Mouse (Mus musculus): Measurements from ENCODE around the gene Ccdc38. TPM values are rescaled to one million over a fixed set of nuclear protein-coding genes. Genes with fewer than 3 reads are reported as not detected.
"Not testable (repeated sequence)": the region's sequence is repeated elsewhere in the genome, so short reads cannot be mapped to it uniquely, and the experiment has no call there.

Gene Ccdc38
- total RNA-seq, 2 experiments from 2014 or later, result not detected

DNA sequence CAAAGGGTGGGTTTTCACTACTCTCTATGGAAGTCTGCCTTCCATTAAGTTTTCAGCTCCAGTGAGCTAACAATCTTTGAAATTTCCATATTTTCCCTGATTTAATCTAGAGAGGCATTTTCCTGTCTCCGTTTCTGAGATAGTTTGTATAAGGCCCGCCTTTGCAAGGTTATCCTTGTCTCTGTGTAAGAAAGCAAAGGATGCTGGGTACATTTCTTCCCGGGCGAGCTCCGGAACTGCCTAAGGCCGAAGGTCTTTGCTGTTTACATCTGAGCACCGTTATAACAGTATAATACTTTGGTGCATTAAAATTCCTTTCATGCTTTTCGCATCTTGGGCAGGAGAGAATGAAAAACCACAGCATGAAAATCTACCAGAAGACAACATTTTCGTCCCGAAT is 9.4 kb downstream of the Ccdc38 start:
- DNase-seq, result no peak

DNA sequence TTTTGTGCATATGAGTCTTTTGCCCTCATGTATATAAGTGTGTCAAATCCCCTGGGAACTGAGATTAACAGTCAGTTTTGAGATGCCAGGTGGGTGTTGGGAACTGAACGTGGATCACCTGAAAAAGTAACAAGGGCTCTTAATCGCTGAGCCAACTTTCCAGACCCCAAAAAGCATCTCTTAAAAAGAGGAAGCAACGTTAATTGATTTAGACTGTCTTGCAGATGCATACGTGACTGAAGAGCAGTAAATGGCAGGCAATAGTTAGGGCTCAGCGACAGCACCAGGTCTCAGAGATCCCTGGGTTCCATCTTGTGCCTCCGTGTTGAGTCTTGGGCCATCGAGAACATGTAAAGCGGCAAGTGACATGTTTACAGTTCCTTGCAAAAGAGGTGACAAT is 12.2 kb downstream of the Ccdc38 start:
- no peak for DNase-seq

DNA sequence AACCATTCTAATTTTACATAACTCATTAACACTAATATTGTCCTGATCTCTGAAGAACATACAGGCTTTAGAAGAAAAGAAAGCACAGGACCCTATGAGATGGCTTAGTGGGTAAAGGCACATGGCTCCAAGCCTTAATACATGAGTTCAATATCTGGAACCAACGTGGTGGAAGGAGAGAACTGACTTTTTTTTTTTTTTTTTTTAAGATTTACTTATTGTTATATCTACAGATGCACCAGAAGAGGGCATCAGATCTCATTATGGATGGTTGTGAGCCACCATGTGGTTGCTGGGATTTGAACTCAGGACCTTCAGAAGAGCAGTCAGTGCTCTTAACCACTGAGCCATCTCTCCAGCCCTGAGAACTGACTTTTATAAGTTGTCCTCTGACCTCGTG is 17.5 kb downstream of the Ccdc38 start:
- not testable (repeated sequence) for DNase-seq

DNA sequence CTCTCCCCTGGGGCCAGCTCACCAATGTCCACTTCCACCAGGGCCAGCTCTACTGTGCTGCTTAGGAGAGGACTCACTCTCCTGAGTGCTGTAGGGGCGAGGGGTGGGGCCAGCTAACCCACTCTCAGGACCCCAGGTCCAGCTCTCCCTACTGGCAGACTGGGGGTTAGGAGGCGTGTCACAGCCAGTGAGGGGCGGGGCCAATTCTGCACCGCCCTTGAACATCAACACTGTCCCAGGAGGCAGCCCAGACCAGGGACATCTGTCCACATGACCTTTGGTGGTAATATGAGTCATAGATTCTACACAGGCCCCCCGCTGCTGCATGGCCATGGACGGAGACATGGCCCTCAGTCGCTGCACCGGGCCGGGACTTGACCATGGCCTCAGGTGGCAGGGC is 19.4 kb downstream of the Ccdc38 start:
- no peak for DNase-seq

DNA sequence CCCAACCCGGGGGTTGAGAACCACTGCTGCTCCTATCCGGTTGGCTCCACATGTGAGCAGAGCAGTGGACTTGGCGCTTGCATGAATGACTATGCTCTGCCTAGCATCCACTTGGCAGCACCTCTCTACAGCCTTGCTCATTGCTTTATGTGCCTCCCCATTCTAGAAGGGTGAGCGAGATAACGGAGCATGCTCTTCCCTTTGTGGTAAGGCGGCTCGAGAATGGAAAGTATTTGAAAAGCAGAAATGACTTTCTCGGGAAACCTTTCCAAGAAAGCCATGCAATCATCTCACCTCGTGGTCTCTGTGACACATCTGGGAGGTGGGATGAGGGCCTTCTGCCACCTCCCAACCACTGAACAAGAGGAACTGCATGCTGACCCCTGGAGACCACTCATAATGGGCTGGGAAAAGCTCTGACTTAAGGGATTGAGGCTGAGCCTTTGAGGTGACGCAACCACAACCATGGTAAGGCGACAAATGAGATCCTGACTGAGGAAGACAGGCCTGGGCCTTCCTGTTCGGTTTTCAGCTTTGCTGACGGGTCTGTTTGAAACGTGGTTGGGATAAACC is 24.2 kb downstream of the Ccdc38 start:
- no peak for DNase-seq

DNA sequence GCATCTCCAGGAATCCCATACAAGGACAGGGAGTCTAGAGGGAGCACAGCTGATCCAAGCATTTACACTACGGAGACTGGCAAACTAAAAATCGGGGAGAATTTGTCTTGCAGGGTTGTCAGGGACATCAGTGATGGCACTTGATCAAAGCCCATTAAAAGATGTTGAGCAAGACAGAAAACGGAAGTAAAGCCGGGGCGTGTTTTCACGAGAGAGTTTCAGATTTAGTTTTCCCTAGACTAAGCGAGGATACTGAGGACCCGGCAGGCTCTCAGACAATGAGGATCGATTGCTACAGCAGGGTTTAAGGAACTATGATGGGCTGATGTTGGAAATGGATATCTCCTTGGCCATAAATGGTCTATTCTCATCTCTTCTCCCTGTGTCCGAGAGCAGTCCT is 26.6 kb downstream of the Ccdc38 start:
- no peak for DNase-seq

DNA sequence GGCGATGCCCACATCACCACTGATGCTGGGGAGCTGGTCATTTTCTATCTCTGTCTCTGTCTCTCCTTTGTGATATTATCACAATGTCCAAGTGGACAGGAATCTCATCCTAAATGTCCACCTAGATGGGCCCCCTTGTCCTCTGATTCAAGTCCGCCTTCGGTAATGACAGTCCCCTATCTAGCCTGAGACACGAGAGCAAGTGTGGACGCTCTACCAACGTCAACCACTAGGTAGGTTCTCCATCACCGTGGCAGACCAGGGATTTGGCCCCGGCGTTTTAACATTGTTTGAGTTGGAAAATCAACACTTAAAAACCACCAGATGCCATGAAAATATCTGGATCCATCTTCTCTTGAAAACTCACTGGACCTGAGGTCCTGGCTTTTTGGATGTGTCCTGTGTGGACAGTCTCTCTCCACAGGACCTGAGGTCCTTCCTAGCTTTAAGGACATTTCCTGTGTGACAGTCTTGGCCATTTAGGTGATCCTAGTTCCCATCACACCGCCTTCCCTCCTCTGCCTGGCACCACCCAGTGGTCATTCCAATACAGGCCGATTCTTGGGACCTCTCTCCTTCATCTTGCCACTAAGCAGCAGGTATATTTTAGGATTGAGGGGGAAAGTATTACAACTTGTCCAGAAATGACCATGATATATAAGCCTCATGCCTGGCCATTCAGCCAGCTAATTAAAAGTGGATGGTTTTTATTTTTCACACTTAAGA is 27.6 kb downstream of the Ccdc38 start:
- DNase-seq, result no peak

DNA sequence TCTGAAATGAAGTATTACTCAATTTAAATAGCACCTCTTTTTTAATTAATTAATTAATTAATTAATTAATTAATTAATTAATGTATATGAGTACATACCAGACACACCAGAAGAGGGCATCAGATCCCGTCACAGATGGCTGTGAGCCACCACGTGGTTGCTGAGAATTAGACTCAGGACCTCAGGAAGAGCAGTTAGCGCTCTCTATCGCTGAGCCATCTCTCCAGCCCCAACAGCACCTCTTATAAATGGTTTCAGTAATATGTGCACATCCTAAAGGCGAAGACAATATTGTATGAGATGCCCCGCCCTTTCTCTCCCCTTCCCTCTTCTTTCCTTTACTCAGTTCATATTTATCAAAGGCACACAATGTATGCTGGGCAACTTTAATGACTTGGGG is 28.2 kb downstream of the Ccdc38 start:
- no peak for DNase-seq

DNA sequence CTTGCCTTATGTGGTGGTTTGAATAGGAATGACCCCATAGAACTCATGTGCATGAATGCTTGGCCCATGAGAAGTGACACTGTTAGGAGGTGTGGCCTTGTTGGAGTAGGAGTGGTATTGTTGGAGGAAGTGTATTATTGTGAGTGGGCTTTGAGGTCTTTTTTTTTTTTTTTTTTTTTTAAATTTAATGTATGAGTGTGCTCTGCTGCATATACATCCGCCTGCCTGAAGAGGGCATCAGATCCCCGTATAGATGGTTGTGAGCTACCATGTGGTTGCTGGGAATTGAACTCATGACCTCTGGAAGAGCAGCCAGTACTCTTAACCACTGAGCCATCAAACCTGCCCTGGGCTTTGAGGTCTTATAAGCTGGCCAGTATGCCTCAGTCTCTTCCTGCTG is 31.8 kb downstream of the Ccdc38 start:
- no peak for DNase-seq

DNA sequence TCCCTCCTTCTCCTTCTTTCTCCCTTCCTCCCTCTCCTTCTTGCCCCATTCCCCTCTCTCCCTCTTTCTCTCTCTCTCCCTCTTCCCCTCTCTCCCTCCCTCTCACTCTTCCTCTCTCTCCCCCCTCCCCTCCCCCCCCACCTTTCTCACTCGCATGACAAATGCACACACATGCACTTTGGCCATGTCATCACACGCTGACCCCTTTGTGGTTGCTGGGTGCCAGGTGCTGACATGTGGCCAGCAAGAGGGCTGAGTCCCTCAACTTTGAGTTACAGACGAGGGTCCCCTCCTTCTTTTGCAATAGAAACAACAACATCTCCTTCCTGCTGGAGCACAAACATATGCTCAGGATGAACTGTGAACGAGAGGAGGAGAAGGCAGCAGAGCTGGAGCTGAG is 34.5 kb downstream of the Ccdc38 start:
- no peak for DNase-seq

DNA sequence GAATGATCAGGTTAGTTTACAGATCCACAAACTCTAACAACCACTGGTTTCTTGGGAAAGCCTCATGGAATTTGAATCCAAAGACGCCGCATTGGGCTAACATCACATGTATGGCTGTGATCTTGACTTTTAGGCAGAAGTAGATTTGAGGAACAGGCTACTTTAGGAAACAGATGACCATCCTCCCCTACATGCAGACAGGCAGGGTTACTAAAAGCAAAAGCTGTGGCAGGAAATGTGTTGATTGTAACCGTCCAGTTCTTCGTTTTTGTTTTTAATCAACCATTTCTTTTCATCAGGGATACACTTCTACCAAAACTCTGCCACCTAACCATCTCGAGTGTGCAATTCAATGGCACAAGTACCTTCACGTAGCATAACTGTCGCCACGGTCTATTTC is 35.5 kb downstream of the Ccdc38 start:
- DNase-seq, result no peak

DNA sequence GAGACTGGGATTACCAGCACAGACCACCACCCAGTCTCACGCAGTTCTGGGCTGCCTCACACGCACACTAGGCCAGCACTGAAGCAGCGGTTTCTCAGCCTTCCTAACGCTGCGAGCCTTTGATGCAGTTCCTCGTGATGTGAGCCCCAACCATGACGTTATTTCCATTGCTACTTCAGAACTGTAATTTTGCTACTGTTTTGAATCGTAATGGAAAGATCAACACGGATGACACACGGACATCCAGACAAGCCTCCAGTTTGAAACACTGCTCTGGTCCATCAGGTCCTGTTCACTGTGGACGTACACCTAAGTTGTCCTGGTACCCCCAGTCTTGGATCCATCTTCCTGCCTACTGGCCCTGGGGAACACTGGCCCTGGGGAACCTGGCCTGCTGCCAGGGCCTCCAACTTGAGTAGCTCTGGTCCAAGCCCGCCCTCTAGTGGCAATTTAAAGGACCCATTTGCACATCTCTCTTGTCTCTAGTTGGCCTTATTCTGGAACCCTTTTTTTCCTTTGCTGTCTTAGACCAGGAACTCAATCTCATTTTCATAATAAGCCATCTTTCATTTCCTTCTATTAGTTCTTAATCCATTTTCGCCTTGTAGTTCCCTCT is 36.9 kb downstream of the Ccdc38 start:
- DNase-seq, result peak; percentile 69 to 78

DNA sequence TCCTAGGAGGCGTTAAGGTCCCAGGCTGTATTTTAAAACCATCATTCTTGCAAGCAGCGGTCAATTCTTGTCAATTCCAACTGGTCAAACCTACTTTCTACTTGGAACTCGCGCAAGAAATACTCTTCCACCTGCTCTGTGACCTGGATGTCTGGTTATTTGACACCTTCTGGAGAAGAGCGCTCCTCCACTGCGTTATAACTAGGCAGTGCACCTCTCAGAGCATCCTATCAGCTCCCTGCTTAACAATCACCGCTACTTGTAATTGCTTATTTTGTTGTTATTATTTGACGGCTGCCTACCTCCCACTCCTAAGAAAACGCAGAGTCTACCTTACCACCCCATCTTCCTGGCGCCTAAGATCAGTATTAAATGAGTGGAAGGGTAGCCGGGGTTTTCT is 48.4 kb downstream of the Ccdc38 start:
- peak in 1 of 2 experiments; percentile 10 for DNase-seq

DNA sequence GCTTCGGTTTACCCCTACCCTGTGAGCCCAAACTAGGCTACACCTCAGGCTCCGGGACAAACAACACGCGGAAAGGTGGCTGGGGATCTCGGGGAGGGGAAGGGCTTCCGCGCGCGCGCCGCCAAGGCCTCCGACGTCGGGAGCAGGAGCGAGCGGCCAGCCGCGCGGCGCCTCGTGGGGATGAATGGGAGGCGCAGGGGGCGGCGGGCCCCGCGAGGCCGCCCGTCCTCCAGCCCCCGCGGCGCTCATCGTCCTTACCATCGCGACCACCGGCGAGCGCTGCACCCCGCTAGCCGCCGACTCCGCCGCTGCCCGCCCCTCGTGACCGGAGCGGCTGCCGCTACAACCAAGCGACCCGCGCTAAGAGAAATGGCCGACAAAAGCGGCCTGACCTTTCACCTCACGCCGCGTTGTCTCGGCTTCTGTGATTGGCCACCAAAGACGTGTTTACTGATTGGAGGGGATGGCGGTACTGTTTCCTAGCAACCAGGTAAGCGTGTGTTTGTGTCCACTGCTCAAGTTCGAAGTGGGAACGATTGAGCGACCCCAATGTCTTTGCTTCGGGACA is 48.9 kb downstream of the Ccdc38 start, which contains the start of gene Snrpf:
TSS of gene Snrpf (minus strand) at position 426 of the 568 bp plus-strand sequence.
- peak; percentile 94 to 98 for DNase-seq

DNA sequence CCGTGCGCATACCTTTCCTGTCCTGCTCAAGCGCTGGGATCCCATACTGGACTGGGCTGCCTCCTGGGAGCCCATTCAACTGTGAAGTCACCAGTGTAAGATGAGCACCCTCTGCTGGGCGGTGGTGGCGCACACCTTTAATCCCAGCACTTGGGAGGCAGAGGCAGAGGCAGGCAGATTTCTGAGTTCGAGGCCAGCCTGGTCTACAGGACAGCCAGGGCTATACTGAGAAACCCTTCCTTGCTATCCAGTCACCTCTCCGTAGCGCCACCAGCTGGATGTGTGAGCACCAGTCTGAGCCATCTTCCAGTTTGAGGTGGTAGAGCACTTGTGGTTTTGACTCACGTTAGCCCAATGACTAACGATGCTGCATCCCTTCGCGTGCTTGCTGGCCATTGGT is 52.0 kb downstream of the Ccdc38 start:
- no peak for DNase-seq

DNA sequence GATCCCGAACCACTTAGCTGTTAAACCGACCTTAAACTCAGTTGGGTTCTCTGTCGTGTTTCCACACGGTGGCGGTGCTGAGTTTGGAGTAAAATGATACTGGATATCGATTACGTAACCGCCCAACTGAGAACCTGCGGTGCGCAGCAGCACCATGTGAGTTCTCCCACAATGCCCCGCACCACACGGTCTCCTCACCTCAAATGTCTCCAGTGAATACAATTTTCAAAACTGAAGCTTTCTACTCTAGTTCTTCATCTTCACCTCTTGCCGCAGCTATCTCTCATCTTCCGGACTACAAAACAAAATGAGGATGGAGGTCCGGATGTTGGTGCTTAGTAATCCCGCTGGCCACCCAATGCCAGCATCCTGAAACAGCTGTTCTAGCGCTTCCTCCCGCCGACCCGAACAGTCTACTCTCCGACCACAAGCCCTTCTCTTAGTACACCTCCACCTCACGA is 53.6 kb downstream of the Ccdc38 start:
- peak; percentile 86 to 96 for DNase-seq

DNA sequence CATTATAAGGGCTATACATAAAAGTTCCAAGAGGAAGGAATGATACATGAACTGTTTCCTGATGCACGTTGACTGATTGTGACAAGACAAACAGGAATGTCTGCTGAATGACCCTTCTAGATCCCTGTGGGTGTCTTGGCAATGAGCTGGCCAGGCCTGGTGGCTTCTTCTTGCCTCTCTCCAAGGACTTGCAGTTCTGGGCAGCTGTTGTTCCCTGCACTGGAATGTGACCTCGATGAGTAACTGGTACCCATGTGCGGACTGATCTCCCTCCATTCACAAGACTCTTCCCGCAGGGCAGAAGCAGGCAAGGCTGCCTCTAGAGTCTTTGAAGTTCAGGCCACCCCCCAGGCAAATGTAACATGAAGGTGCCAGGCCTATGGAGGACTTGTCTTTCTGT is 55.4 kb downstream of the Ccdc38 start:
- no peak for DNase-seq

DNA sequence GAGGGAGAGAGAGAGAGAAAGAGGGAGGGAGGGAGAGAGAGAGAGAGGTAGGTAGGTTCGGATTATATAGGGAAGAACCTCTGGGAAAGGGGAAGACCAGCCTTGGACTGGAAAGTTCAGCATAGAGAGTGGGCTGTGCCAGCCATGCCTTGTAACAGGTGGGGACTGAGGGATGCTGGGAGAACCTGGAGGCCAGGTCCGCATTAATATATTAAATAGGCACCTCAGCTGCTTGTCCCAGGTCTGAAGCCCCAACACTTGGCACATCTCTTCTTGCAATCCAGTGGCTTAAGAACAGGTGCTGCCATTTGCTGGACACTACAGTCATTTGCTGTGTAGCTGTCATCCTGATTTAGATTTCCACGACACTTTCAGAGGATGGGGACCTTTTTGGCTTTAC is 56.2 kb downstream of the Ccdc38 start:
- no peak for DNase-seq

DNA sequence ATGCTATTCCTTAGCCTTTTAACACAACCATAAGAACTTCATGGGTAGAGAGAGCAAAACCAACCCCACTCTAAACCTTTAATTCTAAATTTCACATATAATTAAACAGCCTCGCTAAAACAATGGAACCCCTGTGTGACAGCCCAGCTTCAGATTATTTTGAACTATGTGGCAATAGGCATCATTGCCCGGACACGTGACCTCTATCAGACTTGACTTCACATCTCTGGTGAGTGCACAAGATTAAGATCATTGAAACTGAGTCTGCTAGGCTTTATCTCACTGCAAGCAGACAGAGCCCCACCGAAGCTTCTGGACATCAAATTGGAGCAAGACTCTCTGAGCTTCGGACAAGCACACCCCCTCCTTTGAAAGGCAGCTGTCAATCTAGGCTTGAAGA is 61.9 kb downstream of the Ccdc38 start:
- DNase-seq, result no peak

DNA sequence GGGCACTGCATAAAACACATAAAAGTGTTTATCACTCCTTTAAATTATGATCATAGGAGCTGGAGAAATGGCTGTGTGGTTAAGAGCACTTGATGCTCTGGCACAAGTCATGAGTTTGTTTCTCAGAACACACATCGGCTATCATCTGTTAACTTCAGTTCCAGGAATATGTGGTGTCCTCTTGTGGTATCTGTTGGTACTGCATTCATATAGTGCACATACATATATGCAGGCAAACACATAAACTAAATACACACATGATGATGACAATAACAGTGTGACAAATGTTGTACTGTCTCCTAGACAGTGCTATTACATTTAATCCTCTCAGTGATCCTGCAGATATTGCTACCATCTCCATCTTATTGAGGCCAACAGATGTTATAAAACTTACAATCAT is 62.8 kb downstream of the Ccdc38 start:
- no peak for DNase-seq

DNA sequence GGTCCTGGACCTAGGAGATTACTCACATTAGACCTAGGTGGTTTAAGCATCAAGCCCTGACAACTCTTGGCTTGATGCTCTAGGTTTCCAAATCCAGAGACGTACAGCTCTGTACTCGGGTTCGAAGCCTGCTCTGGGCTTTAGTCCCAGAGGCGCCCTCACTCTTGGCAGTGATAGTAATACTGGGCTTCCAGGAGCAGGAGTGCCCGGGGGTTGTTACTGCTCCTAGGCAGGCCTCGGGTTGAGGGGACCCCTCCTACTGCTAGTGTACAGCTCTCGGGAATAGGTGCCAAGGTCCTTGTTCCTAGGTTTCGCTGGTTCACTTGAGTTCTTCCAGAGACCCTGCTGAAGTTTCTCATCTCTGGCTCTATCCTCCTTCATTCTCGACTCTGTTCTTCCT is 65.9 kb downstream of the Ccdc38 start:
- no peak for DNase-seq

DNA sequence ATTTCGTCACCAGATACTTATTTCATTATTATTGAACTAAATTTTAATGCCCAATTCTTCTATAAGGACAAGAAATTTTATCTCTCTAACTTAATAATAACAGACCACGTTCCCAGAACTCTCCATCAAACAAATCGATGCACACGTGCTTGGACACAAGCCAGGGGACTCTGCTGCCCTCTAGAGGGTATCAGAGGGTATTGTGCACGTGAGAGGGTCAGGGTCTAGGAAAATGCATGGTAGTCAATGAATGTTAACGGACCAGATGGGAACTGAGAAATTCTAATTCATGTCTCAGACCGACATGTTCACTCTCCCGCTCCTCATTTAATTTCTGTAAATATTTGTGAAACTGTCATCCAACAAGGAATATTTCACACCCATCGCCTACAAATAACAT is 67.6 kb downstream of the Ccdc38 start:
- DNase-seq, result no peak

DNA sequence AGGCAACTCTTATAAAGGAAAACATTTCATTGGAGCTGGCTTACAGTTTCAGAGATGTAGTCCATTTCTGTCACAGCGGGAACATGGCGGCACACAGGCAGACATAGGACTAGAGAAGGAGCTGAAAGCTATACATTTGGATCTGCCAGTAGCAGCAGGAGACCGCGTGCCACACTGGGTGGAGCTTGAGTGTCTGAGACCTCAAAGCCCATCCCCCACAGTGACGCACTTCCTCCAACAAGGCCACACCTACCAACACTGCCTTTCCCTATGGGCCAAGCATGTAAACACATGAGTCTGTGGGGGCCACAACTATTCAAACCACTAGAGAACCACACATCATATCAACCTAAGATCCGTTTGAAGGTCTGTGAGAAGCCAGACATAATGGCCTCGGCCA is 68.8 kb downstream of the Ccdc38 start:
- DNase-seq, result no peak

All from heart, adult 18-20 months (tissue).